Mouse (Mus musculus) heart, adult 2 months (tissue): ENCODE results near the gene Vps13d. TPM values are rescaled to one million over a fixed set of nuclear protein-coding genes. Genes with fewer than 3 reads are reported as not detected.

Experiments
- DNase-seq, 2 experiments: peaks; one replicate each; pipeline ENCODE4 v3.0.0; 2021
- H3K27ac ChIP-seq: fragments of 200-600 bp; 2 replicates; pipeline ENCODE4 v1.8.1; 2022
- H3K27me3 ChIP-seq: fragments of 200-500 bp; 2 replicates; pipeline ENCODE4 v1.6.1; 2012; ENCODE audit warnings: mild to moderate bottlenecking, low read length, inconsistent platforms, mixed read lengths; ENCODE audit not compliant: control insufficient read depth, insufficient read depth
- H3K36me3 ChIP-seq: fragments of 200-500 bp; 2 replicates; pipeline ENCODE4 v1.6.1; 2012; ENCODE audit warnings: low read length, inconsistent platforms; ENCODE audit not compliant: control insufficient read depth, insufficient read depth
- H3K4me1 ChIP-seq: fragments of 200-500 bp; 2 replicates; pipeline ENCODE4 v1.6.1; 2011; ENCODE audit warnings: low read length; ENCODE audit not compliant: control insufficient read depth, insufficient read depth
- H3K4me3 ChIP-seq: fragments of 200-600 bp; 2 replicates; pipeline ENCODE4 v1.8.1; 2022
- H3K79me2 ChIP-seq: fragments of 200-500 bp; replicated peaks from 2 replicates; pipeline ENCODE4 v1.6.1; 2012; ENCODE audit warnings: mild to moderate bottlenecking, inconsistent platforms, low read length, moderate library complexity, mixed read lengths; ENCODE audit not compliant: control insufficient read depth, insufficient read depth
- H3K9ac ChIP-seq: fragments of 200-500 bp; 2 replicates; pipeline ENCODE4 v1.6.1; 2012; ENCODE audit warnings: low read depth, mild to moderate bottlenecking, control low read depth, inconsistent platforms, low read length, mixed read lengths
- CTCF ChIP-seq: fragments of 200-600 bp; IDR thresholded peaks from 2 replicates; pipeline ENCODE4 v1.8.1; 2022; ENCODE audit warnings: antibody characterized with exemption, mild to moderate bottlenecking, moderate library complexity
- EP300 ChIP-seq: fragments of 200-500 bp; IDR thresholded peaks from 2 replicates; pipeline ENCODE4 v1.6.1; 2011; ENCODE audit warnings: low read depth, low read length, control low read depth; ENCODE audit not compliant: insufficient read depth
- POLR2A ChIP-seq: fragments of 200-500 bp; IDR thresholded peaks from 2 replicates; pipeline ENCODE4 v1.6.1; 2011; ENCODE audit warnings: mild to moderate bottlenecking, low read depth, low read length, control low read depth; ENCODE audit not compliant: insufficient read depth
- WGBS: fragments of 180-500 bp; shearing (Covaris S2); methylation state at CpG from one replicate; pipeline ENCODE4 v1.1.7; 2018; 5-methylcytosine and 5-hydroxymethylcytosine counted together
- intact Hi-C: fragments of 180-260 bp; cut with DNase I; formaldehyde crosslinking; loops from one replicate; pipeline ENCODE4 v1.15.1; 2025
- polyA plus RNA-seq: library from polyadenylated mRNA; depleted of rRNA; stranded (reverse); fragments of >200 nt; gene quantifications from 2 replicates; pipeline ENCODE4 v1.2.3, GENCODE M21; 2012
- total RNA-seq, 2 experiments: library from RNA; stranded (reverse); gene quantifications; 2 replicates each; pipeline ENCODE4 v1.2.3; 2021

Gene Vps13d
- total and polyA plus RNA-seq, 3 experiments: 24.8 to 77.1 (median 65.8) TPM

GRCm38 (mm10) chr4:145025409-145025762 is 169.4 kb downstream of the Vps13d start:
- intact Hi-C loops: loop anchor here (2.0 kb wide), 1 partner anchor 15 kb away; no protein-coding TSS in a partner anchor
- WGBS: 32% methylated on average over 7 of the region's 7 CpGs
- Histone ChIP-seq H3K79me2 (no peaks in the 10 kb centered on the region), H3K4me3 (no peak overlapping the region), H3K36me3 (peaks cover 17% of the 10 kb centered on the region), H3K9ac (no peak overlapping the region), H3K4me1 (peaks cover 22% of the 10 kb centered on the region), H3K27ac (peak overlapping the region; percentile 72), H3K27me3 (no peaks in the 10 kb centered on the region)
- peak; percentile 57 to 71 for DNase-seq
- TF ChIP-seq CTCF (no peak), POLR2A (no peak), EP300 (0 out of 2 replicates have a peak, but pooled peaks have one; percentile 31)

DNA sequence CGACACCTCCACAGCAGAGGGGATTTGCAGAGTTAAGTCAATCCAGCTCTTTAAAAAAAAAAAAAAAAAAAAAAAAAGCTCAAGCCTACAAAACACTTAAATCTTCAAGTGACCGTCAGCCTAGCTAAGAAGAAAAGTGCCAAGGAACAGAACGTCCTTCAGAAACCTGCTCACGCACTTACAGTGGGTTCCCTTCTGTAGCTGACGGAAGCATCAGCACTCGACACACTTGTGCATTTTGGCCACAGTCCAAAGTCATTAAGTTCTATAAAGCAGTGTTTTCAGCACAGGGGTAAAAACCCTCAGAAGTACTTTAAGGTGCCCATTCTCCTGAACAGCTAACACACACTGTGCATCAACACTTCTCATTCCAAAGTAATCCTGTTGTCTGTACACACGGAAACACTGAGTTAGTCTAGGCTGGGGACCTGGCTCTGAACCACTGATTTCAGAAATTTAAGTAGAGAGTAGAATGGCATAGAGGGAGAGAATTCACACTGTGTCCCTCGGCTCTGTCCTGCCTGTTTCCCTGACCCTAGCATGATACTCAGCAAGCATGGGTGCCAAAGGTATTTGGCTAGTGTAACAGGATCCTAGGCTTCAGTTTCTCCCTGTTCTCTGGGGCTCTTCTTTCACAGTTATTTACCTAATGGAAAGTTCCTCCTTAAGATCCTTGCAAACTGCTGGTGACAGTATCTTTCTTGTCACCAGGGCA is 170.0 kb downstream of the Vps13d start:
- TF ChIP-seq CTCF (no peak), POLR2A (no peak), EP300 (0 out of 2 replicates have a peak, but pooled peaks have one; percentile 45)
- Histone ChIP-seq H3K79me2 (no peaks in the 10 kb centered on the region), H3K4me3 (no peak overlapping the region), H3K27ac (peak overlapping the region; percentile 72), H3K36me3 (peaks cover 17% of the 10 kb centered on the region), H3K27me3 (no peaks in the 10 kb centered on the region), H3K4me1 (peaks cover 22% of the 10 kb centered on the region), H3K9ac (peak overlapping the region; percentile 10; the same call in 1 of the 2 replicates)
- no peak for DNase-seq
- WGBS: 22% methylated on average over 8 of the region's 8 CpGs
- intact Hi-C loops: loop anchor here (2.0 kb wide), 1 partner anchor 16 kb away; no protein-coding TSS in a partner anchor

DNA sequence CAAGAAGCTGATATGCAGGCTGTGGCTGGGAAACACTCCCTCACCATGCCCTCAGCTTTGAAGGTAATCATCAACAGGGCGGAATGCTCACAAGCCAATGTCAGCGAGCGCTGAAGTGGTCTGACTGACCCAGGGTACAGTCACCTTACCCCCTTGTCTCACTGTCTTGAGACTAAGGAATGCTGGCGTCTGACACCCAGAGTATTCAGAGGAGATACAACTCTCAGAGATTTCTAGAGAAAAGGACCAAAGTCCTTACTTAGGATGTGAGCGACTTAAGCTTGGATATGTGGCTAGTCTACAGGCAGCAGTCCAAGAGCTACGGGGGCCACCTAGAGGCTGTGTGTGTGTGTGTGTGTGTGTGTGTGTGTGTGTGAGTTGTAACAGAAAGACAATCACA is 170.9 kb downstream of the Vps13d start:
- TF ChIP-seq CTCF: peak; percentile 29; the same call in 1 of the 2 replicates
- TF ChIP-seq POLR2A: no peak
- Histone ChIP-seq H3K4me1 (peaks cover 24% of the 10 kb centered on the region), H3K4me3 (no peak overlapping the region), H3K9ac (no peak overlapping the region), H3K27ac (peak overlapping the region; percentile 30), H3K36me3 (peaks cover 21% of the 10 kb centered on the region), H3K79me2 (no peaks in the 10 kb centered on the region), H3K27me3 (no peaks in the 10 kb centered on the region)
- WGBS: 67% methylated on average over 6 of the region's 6 CpGs
- no peak for DNase-seq
- intact Hi-C loops: loop anchor here (2.0 kb wide), 1 partner anchor 17 kb away; no protein-coding TSS in a partner anchor

- H3K27me3 ChIP-seq: no peaks in the 10 kb centered on the region
- peak overlapping the region; percentile 30 for H3K27ac ChIP-seq
- no peaks in the 10 kb centered on the region for H3K79me2 ChIP-seq
- intact Hi-C loops: no loop called here
- WGBS: 85% methylated on average over 5 of the region's 5 CpGs
- H3K36me3 ChIP-seq: peaks cover 24% of the 10 kb centered on the region
- H3K4me1 ChIP-seq: peaks cover 27% of the 10 kb centered on the region
- DNase-seq: no peak
- no peak overlapping the region for H3K9ac ChIP-seq
- TF ChIP-seq POLR2A: no peak
- no peak for TF ChIP-seq EP300
- TF ChIP-seq CTCF: no peak
- no peak overlapping the region for H3K4me3 ChIP-seq
Observed at GRCm38 (mm10) chr4:145022815-145023214, 172.0 kb downstream of the Vps13d start.

GRCm38 (mm10) chr4:145022211-145022610 is 172.6 kb downstream of the Vps13d start:
- WGBS: 98% methylated on average over 2 of the region's 2 CpGs
- H3K4me3 ChIP-seq: no peak overlapping the region
- H3K27me3 ChIP-seq: no peaks in the 10 kb centered on the region
- no peaks in the 10 kb centered on the region for H3K79me2 ChIP-seq
- intact Hi-C loops: no loop called here
- H3K9ac ChIP-seq: no peak overlapping the region
- H3K4me1 ChIP-seq: peaks cover 27% of the 10 kb centered on the region
- peaks cover 27% of the 10 kb centered on the region for H3K36me3 ChIP-seq
- no peak for TF ChIP-seq CTCF
- TF ChIP-seq POLR2A: no peak
- no peak for TF ChIP-seq EP300
- H3K27ac ChIP-seq: no peak overlapping the region
- DNase-seq: no peak

- Histone ChIP-seq H3K27ac (no peak overlapping the region), H3K4me1 (peaks cover 20% of the 10 kb centered on the region), H3K79me2 (no peaks in the 10 kb centered on the region), H3K4me3 (no peak overlapping the region), H3K27me3 (no peaks in the 10 kb centered on the region), H3K9ac (no peak overlapping the region), H3K36me3 (peaks cover 31% of the 10 kb centered on the region)
- WGBS: 96% methylated on average over 2 of the region's 2 CpGs
- TF ChIP-seq EP300: no peak
- no peak for DNase-seq
- intact Hi-C loops: no loop called here
Observed at GRCm38 (mm10) chr4:145020383-145020782, 174.4 kb downstream of the Vps13d start.
